Mouse (Mus musculus): Measurements from ENCODE around the gene Rpl9-ps1.

GRCm38 (mm10) chr11:83606396-83606795, 39.0 kb downstream of the Rpl9-ps1 start:
- TF ChIP-seq EP300 (IDR thresholded peaks at IDR 0.05; ENCODE audit: low read depth) (no peak), CTCF (IDR thresholded peaks at IDR 0.05; ENCODE audit: low read depth) (no peak)
